Mouse (Mus musculus) c-Kit-positive CD71-positive TER-119-positive erythroid progenitor cells, embryonic 14.5 days (primary cell): ENCODE results near the gene Arhgef15.
"Not testable (repeated sequence)": the region's sequence is repeated elsewhere in the genome, so short reads cannot be mapped to it uniquely, and the experiment has no call there.

Experiments used
- DNase-seq: peaks from one replicate; pipeline ENCODE4 v3.0.0-alpha.2; 2013; ENCODE audit warnings: low spot score

The Arhgef15 gene

DNA sequence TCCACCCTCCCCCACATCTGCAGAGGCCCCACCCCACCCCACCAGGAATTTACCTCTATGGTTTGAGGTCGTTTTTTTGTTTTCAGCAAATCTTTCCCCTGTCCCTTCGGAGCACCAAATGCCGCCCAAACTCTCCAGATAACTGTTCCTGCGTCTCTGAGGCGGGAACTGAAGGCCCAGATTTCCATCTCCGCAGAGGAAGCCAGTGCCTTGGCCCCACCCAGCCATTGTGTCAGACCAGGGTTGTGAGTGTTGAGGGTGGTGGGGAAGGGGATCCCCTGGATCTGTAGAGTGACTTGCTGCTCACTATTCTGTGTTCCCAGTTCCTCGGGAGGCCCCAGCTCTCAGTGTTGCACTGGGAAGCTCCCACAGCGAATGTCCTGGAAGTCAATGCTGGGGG, at the start of gene Arhgef15:
Gene Arhgef15 (minus strand): TSS at position 173 of the 400 bp plus-strand sequence.
- no peak for DNase-seq

DNA sequence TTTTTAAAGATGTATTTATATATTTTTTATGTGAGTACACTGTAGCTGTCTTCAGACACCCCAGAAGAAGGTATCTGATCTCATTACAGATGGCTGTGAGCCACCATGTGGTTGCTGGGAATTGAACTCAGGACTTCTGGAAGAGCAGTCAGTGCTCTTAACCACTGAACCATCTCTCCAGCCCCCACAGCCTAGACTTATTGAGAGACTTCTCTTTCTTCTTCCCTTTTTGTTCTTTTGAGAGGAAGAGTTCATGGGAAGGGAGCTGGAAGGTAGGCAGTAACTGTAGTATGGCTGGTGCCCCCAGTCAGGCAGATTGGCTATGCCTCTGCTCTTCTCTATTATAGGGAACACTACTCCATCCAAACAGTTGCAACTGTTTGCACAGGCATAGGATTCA, 49.3 kb upstream of the Arhgef15 start:
- DNase-seq, result not testable (repeated sequence)

DNA sequence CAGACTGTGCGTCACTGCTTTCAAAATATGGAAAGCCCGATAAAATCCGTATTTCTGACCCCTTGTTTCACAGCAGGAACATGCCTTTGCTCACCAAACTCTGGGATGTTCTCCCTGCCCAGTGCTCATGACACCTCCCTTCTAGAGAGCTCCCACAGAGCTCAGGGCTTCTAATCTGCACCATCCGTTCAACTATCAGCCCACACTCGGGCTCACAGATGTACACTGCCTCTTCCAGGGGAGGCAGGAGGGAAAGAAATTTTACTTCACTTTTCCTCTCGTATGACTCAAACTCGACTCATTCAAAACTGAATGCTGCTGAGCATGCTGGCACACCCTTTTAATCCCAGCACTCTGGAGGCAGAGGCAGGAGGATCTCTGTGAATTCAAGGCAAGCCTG, 47.9 kb upstream of the Arhgef15 start:
- peak; percentile 62 for DNase-seq

DNA sequence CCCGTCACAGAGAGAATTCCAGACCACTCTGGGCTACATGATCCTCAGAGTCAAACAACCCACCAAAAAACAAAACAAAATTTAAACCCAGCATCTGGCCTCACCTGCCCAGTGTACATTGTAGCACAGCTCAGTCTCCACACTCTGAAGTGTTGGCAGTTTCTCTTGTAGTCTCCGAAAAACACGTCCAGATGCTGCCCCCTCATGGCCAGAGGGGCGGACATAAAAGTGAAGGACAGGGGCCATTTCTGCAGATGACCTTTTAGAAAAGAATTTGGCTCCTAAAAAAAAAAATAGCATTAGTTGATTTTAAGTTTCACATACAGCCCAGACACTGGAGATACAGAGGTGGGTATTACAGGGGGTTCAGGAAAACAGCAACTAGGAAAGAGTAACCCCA, 46.3 kb upstream of the Arhgef15 start:
- no peak for DNase-seq

DNA sequence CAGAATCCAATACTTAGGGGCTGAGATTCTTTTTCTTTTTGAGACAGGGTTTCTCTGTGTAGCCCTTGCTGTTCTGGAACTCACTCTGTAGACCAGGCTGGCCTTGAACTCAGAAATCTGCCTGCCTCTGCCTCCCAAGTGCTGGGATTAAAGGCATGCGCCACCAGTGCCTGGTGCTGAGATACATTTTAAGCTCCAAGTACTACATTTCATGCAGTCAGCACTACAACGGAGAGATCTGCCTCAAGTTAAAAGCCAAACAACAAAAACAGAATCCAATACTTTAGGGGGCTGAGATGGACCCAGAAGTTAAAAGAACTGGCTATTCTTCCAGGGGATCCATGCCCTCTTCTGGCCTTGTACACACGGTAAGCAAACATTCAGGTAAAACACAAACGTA, 45.5 kb upstream of the Arhgef15 start:
- not testable (repeated sequence) for DNase-seq

DNA sequence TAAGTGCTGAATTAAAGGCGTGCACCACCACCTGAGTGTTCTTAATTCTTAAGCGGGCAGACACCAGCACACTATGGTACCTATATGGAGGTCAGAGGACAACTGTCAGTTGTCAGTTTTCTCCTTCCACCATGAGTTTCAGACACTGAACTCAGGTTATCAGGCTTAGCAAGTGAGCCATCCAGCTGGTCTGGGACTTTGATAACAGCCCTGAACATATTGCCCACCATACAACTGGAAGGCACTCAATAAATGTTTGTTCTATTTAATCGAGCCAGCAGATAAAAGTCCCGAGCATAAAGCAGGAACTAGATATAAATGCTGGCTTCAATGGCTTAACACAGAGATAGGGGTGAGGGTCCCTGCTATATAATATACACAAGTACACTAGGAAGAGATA, 39.8 kb upstream of the Arhgef15 start:
- DNase-seq, result no peak

DNA sequence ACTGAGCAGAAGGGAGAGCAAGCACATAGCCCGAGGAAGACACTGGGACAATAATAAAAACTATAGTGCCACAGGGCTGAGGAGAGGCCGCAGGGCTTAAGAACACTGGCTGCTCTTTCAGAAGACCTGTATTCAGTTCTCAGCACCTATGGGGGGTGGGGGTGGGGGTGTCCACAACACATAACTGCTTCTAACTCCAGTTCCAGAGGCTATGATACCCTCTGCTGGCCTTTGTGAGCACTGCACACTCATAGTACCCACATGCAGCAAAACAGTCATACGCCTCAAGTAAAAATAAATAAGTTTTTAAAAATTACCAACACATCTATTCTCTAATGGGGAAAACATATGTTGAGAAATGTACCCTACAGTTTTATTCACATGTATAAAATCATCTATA, 37.1 kb upstream of the Arhgef15 start:
- no peak for DNase-seq

DNA sequence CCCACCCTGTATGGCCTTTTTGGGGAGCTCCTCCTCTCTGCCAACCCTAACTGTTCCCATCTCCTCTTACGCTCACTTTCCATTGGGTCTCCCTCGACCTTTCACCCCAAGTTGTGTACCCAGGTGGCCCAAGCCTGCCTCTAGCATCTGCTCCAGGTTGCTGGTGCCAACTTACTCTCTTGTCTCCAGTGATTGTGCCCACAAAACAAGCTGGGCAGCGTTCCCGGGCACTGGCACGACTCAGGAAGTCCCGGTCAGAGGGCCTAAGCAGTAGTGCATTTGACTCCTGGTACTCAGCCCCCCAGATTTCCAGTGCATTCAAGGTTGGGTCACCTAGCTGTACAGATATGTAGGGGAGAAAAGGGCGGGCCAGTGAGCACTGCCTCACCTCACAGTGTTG, 35.8 kb upstream of the Arhgef15 start:
- no peak for DNase-seq

DNA sequence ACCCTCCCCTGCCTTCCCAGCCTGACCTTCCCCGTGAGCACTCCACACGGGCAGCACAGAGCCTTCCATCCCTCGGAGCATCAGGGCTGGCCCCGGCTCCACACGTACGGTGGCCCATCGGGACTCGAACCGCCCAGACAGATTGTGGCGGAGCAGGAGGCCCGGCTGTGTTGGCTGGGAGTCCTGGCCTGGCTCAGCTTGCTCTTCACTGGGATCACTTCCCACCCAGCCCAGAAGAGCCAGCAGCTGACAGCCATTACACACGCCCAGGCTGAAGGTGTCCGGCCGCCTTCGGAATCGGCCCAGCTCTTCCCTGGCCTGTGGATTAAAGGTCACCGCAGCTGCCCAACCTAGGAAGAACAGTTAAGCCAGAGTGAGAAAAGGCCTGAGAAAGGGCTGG, 31.1 kb upstream of the Arhgef15 start:
- DNase-seq, result no peak

DNA sequence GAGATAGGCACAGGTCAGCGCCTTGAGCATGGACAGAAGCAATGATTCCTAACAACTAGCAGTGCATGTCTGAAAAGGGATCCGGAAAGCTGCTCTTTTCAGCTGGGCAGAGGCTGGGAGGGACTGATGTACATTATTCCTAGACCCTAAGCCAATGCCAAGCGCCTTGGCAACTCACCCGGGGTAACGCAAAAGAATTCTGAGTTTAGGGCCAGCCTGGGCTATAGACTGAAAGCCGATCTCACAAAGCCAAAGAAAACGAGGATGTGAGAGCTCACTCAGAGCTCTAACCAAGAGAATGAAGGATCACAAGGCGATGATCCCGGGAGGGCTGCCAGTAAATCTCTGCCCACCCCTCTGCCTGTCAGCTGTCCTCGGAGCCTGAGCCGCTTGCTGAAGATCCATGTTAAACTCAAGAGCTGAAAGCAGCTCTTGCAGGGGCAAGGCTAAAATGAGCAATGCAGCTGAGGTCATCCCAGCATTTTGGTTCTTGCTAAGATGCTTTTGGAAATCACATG, 30.1 kb upstream of the Arhgef15 start:
- no peak for DNase-seq

DNA sequence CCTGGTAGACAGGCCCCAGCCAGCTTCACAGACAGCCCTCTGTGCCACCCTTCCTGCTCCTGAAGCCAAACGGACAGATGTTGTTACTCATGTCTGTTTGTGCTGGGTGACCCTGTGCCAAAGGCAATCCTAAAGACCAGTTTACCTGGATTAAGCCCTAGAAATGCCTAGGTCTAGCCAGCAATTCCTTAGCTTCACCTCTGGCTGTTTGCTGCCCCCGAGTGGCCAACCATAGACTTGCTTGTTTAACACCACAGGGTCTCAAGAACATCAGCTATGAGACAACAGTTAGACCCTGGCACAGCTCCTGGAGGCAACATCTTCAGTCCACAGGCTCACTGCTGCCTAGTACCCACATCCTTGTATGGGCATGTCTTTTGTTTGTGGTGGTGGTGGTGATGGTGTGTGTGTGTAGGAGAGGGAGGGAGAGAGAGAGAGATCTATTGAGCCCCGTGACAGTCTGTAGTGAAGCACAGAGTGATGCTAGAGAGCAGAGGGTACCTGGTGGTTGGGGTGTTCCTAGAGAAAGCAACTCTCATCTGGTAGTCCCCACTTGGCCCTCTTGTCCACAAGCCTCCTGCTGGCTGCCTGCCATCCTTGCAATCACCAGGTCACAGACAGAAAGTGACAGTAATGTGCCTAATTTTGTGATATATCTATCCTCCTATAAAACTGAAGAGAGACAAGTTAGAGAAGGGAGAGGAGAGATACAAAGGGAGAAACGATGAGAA, 25.5 kb upstream of the Arhgef15 start:
- peak; percentile 59 for DNase-seq

DNA sequence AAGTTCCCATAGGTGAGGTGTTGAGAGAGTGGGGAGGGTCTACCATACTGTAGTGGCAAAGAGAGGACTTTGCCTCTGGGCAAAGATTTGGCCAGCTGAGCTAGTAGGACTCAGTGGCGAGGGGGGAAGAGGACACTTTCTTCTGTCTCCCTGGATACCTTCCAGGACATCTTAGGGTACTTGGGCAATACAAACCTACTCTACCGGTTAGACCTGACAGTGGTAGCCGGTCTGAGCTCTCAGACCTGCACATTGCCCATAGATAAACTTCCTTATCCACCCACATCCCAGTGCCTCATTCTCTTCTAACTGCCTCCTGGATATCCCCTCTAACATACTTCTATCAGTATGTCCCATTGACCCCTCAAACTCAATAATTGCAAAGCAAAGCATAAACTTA, 23.6 kb upstream of the Arhgef15 start:
- DNase-seq, result no peak

DNA sequence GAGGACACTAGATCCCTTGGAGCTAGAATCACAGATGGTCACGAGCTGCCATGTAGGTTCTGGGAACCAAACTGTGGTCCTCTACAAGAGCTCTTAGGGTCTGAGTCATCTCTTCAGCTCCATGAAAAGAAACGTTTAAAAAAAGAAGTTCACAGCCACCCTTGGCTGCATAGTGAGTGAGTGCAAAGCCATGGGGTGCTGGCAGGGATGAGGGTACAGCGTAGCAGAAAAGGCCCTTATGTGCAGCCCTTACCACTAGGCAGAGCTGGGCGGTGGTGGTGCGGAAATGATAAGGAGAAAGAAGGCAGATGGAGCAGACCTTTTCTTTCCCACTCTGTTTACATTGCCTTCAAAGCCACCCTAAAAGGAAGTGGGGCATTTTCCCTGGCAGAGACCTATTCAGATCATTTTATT, 22.0 kb upstream of the Arhgef15 start:
- DNase-seq, result no peak

DNA sequence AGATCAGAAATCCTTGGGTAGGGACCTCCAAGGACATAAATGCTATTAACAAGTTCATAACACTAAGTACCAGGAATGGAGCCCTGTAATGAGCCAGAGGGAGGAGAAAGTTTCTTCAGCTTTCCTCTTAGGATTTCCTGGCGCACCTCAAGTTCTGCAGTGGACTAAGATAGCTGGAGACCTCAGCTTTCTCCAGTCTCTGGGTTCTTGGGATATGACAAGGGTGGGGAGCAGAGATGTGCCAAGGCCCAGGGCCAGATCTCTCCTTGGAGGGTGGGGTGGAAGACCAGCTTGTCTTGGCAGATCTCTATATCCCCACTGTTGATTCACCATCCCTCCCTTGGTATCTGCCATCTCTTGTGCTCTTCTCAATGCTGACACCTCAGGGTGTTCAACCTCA, 18.3 kb upstream of the Arhgef15 start:
- DNase-seq, result no peak

DNA sequence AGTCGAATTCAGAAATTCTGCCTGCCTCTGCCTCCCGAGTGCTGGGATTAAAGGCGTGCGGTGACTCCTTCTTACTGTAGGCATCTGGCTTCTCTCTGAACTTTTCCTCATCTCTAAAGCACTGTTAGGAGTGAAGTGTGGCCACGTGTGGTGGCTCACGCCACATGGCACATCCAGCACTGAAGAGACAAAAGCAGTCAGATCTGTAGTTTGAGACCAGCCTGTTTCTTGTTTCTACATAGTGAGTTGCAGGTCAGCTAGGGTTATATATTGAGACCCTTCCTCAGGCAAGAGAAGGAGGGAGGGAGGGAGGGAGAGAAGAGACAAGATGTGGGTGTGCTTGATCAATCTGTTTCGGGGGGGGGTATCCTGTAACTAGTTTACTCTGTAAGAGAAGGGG, 17.8 kb upstream of the Arhgef15 start, which contains the start of gene Rangrf:
Gene Rangrf (minus strand): TSS at position 101 of the 400 bp plus-strand sequence.
- no peak for DNase-seq

DNA sequence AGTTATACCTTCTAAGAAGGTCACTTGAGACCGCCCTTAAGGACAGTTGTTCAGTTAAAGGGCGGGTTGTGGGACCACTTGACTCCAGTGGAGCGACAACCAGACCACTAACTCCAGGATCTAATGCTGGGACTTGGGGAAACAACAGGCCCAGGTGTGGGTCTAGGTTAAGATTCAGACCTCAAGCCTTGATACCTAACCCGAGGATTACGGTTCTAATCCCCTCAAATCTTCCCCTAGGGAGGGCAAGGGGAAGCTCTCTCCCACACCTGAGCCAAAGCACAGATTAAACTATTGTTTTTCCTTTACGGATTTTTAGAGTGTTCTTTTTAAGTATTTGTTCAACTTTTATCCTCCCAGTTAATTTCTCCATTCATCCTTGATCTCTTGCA, 16.8 kb upstream of the Arhgef15 start:
- DNase-seq, result no peak

DNA sequence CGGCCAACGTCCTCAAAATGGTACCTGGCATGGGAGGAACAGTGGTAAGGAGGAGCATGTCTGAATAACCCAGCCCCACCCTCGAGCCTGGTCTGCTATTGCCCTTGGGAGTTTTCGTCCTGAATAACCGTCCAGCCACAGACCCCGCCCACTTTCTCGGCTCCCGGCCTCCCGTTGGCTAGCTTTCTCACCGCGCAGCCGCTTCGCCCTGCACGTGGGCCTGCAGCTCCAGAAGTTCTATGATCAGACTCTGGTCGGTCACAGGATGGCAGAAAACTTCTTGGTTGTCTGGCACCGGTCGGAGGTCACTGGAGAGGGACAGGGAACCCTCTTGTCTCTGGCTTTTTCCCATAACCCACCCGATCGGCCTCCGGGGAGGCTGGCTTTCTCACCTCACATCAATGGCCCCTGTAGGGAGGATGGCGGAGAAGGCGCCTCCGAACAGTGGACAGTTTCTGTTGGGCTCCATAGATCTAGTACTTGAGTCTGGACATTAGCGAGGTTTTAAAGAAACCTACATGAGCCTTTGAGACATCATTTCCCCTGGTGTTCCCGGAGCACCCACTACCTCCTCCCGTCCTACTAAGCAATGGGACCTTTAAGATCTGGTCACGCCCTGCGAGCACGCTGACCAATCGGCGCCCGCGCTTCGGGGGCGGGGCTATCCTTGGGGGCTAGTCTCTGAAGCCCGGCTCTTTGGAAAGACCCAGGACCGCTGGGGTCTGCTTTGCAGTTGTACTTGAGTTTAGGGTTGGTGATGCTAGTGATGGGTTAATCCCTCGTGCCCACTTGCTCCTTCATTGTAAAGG, 16.2 kb upstream of the Arhgef15 start:
- peak; percentile 77 for DNase-seq

DNA sequence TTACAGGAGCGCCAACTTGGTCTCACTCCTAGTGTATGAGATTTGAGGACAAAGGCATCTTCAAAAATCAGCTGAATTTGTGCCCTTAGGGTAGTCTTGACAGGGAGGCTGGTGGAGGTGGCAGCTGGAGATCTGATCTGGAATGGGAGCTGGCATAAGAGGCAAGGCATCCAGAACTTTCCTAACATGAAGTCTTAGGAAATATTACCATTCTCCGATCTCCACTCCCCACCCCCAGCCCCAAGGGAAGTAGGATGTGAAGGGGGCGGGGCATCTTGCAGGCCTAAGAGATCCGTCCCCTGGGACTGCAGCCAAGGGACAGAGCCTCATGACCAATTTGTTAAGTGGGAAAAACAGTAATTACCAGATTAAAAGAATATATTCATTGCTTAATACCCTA, 13.0 kb upstream of the Arhgef15 start:
- DNase-seq, result no peak

DNA sequence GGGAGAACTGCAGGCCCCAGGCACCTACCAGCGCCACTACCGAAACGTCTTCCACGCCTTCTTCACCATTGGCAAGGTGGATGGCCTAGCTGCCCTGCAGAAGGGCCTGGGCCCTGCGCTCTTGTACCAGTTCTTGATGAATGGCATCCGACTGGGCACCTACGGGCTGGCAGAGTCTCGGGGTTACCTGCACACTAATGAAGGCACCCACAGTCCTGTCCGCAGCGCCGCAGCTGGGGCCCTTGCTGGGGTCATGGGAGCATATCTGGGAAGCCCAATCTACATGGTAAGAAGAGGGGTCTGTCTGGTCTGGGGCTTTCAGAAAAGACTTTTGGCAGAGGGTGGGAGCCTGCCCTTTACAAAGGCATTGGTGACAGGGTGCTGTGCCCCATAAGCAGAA, 11.5 kb upstream of the Arhgef15 start:
- no peak for DNase-seq

DNA sequence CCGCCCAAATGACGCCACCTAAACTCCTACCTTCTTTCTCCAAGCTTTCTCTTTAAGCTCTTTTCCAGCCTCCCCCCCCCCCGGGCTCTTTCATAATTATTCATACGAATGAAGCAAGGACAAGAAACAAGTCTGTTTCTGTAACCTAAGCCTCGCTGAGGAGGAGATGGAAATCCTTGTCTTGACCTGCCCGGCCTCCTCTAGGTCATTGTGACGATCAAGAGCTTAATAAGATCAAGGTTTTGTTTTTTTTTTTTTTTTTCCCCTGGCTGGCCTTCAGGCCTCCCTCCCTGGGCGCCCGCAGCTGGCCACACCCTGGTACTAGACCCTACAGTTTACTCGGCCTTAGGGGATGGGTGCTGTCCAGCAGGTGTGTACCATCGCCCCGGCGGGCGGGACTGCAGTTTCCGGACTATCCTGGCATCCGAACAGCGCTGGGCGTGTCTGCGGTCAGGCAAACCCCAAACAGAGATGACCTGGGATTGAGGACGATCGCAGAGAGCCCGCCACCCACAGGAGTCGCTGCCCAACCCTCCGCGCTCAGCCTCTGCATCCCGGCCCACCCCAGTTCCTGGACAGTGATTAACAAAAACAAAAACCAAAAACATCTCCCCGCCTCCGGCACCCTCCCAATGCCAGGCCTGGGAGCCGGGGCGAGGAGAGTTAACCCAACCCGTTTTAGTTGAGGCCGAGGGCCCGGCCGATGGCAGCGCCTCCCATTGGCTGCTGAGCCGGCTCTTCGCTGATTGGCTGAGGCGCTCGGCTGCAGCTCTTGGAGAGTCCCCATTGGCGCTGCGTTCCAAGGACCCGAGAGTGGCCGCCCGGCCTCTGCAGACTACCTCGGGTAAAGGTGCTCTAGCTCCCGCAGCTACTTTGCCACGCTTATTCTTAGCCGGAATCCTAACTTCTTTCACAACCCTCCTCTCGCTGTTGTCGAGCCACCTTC, 10.3 kb upstream of the Arhgef15 start, which contains the start of gene Slc25a35:
Gene Slc25a35 (plus strand): TSS at position 795 of the 946 bp plus-strand sequence.
- DNase-seq, result peak; percentile 86

DNA sequence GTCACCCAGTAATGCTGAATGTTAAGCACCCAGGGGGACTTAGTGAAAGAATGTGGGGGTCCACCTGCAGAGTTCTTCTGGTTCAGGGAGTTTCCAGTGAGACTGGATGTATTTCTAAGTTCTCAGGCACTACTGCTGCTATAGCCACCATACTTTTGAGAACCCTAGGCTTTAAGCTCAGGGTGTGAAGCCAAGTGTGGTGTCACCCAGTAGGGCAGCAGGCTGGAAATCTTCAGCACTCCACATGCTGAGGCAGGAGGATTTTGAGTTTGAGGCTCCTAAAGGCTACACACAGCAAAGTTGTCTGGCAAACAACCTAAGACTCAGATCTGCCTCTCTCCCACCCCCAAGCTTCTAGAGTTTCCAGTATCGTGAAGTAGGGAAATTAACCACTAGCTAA, 9.3 kb upstream of the Arhgef15 start:
- no peak for DNase-seq

DNA sequence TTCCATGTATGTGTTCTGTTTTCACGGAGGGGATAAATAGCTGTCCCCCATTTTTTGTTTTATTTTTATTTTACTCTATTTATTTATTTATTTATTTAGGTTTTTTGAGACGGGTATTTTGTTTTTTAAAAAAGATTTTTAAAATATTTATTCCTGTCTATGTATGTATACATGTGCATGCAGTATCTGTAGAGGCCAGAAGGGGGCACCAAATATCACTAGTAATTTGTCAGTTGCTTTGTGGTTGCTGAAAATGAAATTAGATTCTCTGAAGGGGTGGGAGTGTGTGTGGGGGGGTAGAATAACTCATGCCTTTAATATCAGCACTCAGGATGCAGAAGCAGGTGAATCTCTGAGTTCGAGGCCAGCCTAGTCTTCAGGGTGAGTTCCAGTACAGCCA, 8.6 kb upstream of the Arhgef15 start:
- peak; percentile 80 for DNase-seq
